Mouse (Mus musculus) CH12.LX (cell line): Measurements from ENCODE around the gene Plcb3. TPM values are rescaled to one million over a fixed set of nuclear protein-coding genes. Genes with fewer than 3 reads are reported as not detected.

Experiments
- DNase-seq: peaks from one replicate; pipeline ENCODE4 v3.0.0-alpha.2; 2013; ENCODE audit errors: extremely low read depth
- H3K27ac ChIP-seq: 2 replicates; pipeline ENCODE4 v1.5.1; 2012; ENCODE audit warnings: low read depth, mild to moderate bottlenecking, control low read depth, moderate library complexity; ENCODE audit not compliant: insufficient read depth
- H3K27me3 ChIP-seq: replicated peaks from 2 replicates; pipeline ENCODE3; 2012; ENCODE audit warnings: inconsistent platforms
- H3K36me3 ChIP-seq, 2 experiments: replicated peaks in 1 of 2; 2 replicates each; pipeline versions ENCODE3 to v1.6.1; 2012; ENCODE audit warnings: inconsistent platforms in 1 of 2, low read length in 1 of 2, mild to moderate bottlenecking in 1 of 2, mixed read lengths in 1 of 2, moderate library complexity in 1 of 2; ENCODE audit not compliant: control insufficient read depth in 1 of 2, insufficient read depth in 1 of 2
- H3K4me1 ChIP-seq, 2 experiments: 2 replicates each; pipeline ENCODE4 v1.6.1; 2012; ENCODE audit warnings: inconsistent platforms in 1 of 2, moderate library complexity in 1 of 2; ENCODE audit not compliant: insufficient read depth in 2 of 2, control insufficient read depth in 1 of 2
- H3K4me2 ChIP-seq: 2 replicates; pipeline ENCODE4 v1.6.1; 2012; ENCODE audit warnings: low read depth, mild to moderate bottlenecking, control low read depth; ENCODE audit not compliant: poor library complexity, insufficient read depth, severe bottlenecking
- H3K4me3 ChIP-seq, 3 experiments: fragments of 150-350 bp in 1 of 3; sonication (generic) in 1 of 3; replicated peaks in 1 of 3; 2 replicates each; pipeline versions ENCODE3 to v1.5.1; 2011 to 2012; ENCODE audit warnings: low read depth in 2 of 3, low read length in 2 of 3, mild to moderate bottlenecking in 2 of 3, moderate library complexity in 2 of 3, control low read depth in 1 of 3, improper control_type of control experiment in 1 of 3, inconsistent platforms in 1 of 3, mixed read lengths in 1 of 3; ENCODE audit not compliant: poor library complexity in 1 of 3
- H3K79me2 ChIP-seq: replicated peaks from 2 replicates; pipeline ENCODE4 v1.6.1; 2012; ENCODE audit warnings: mild to moderate bottlenecking, moderate library complexity; ENCODE audit not compliant: control insufficient read depth, poor library complexity, insufficient read depth, severe bottlenecking; ENCODE audit errors: extremely low read depth
- H3K9ac ChIP-seq: 2 replicates; pipeline ENCODE4 v1.6.1; 2012; ENCODE audit warnings: low read depth, mild to moderate bottlenecking, control low read depth, moderate library complexity; ENCODE audit not compliant: insufficient read depth
- H3K9me3 ChIP-seq: replicated peaks from 2 replicates; pipeline ENCODE3; 2012; ENCODE audit warnings: low read length, inconsistent platforms, mixed read lengths
- BHLHE40 ChIP-seq: IDR thresholded peaks from 2 replicates; pipeline ENCODE4 v1.6.1; 2011; ENCODE audit warnings: mild to moderate bottlenecking, low read depth, low read length, improper control_type of control experiment
- CTCF ChIP-seq, 2 experiments: IDR thresholded peaks in 1 of 2; conservative IDR thresholded peaks in 1 of 2; 2 replicates each; pipeline ENCODE4 v1.5.1; 2011 to 2012; ENCODE audit warnings: low read depth in 2 of 2, low read length in 2 of 2, improper control_type of control experiment in 1 of 2, inconsistent platforms in 1 of 2, mild to moderate bottlenecking in 1 of 2, moderate library complexity in 1 of 2
- E2F4 ChIP-seq: IDR thresholded peaks from 2 replicates; pipeline ENCODE4 v1.6.1; 2011; ENCODE audit warnings: low read depth, low read length, improper control_type of control experiment; ENCODE audit not compliant: insufficient replicate concordance
- EP300 ChIP-seq: IDR thresholded peaks from 2 replicates; pipeline ENCODE4 v1.6.1; 2011; ENCODE audit warnings: low read length, improper control_type of control experiment
- ETS1 ChIP-seq: conservative IDR thresholded peaks from 2 replicates; pipeline ENCODE4 v1.6.1; 2012; ENCODE audit warnings: low read depth, mild to moderate bottlenecking, inconsistent platforms, low read length, improper control_type of control experiment, moderate library complexity
- GABPA ChIP-seq: IDR thresholded peaks from 2 replicates; pipeline ENCODE4 v1.6.1; 2012; ENCODE audit warnings: low read depth, low read length, improper control_type of control experiment, inconsistent platforms; ENCODE audit not compliant: insufficient replicate concordance
- KAT2A ChIP-seq: IDR thresholded peaks from 2 replicates; pipeline ENCODE4 v1.6.1; 2012; ENCODE audit warnings: low read length, improper control_type of control experiment, inconsistent platforms; ENCODE audit not compliant: insufficient replicate concordance
- MAFK ChIP-seq: IDR thresholded peaks from 2 replicates; pipeline ENCODE4 v1.6.1; 2011; ENCODE audit warnings: low read length, improper control_type of control experiment; ENCODE audit not compliant: insufficient replicate concordance
- MAX ChIP-seq: IDR thresholded peaks from 2 replicates; pipeline ENCODE4 v1.6.1; 2011; ENCODE audit warnings: low read length, improper control_type of control experiment
- MAZ ChIP-seq: IDR thresholded peaks from 2 replicates; pipeline ENCODE4 v1.6.1; 2012; ENCODE audit warnings: low read depth, mild to moderate bottlenecking, inconsistent platforms, low read length, improper control_type of control experiment, moderate library complexity
- MXI1 ChIP-seq: IDR thresholded peaks from 2 replicates; pipeline ENCODE4 v1.6.1; 2011; ENCODE audit warnings: mild to moderate bottlenecking, low read depth, low read length, improper control_type of control experiment
- MYC ChIP-seq: IDR thresholded peaks from 2 replicates; pipeline ENCODE4 v1.6.1; 2011; ENCODE audit warnings: low read depth, mild to moderate bottlenecking, improper control_type of control experiment, low read length
- NRF1 ChIP-seq: IDR thresholded peaks from 2 replicates; pipeline ENCODE4 v1.6.1; 2014; ENCODE audit warnings: low read depth, mild to moderate bottlenecking, inconsistent platforms, low read length, improper control_type of control experiment, moderate library complexity
- POLR2A ChIP-seq: IDR thresholded peaks from 2 replicates; pipeline ENCODE4 v1.6.1; 2011; ENCODE audit warnings: low read depth, mild to moderate bottlenecking, improper control_type of control experiment, low read length
- POLR2AphosphoS2 ChIP-seq: IDR thresholded peaks from 2 replicates; pipeline ENCODE4 v1.6.1; 2011; ENCODE audit warnings: low read depth, low read length, improper control_type of control experiment
- RCOR1 ChIP-seq: conservative IDR thresholded peaks from 2 replicates; pipeline ENCODE4 v1.6.1; 2012; ENCODE audit warnings: low read depth, mild to moderate bottlenecking, inconsistent platforms, low read length, improper control_type of control experiment
- SIN3A ChIP-seq: IDR thresholded peaks from 2 replicates; pipeline ENCODE4 v1.6.1; 2012; ENCODE audit warnings: low read length, improper control_type of control experiment, inconsistent platforms
- TBP ChIP-seq: conservative IDR thresholded peaks from 2 replicates; pipeline ENCODE4 v1.6.1; 2011; ENCODE audit warnings: low read depth, low read length, improper control_type of control experiment
- UBTF ChIP-seq: IDR thresholded peaks from 2 replicates; pipeline ENCODE4 v1.6.1; 2012; ENCODE audit warnings: low read depth, mild to moderate bottlenecking, inconsistent platforms, low read length, improper control_type of control experiment, moderate library complexity
- USF2 ChIP-seq: conservative IDR thresholded peaks from 2 replicates; pipeline ENCODE4 v1.6.1; 2011; ENCODE audit warnings: low read depth, low read length, improper control_type of control experiment
- ZC3H11A ChIP-seq: IDR thresholded peaks from 2 replicates; pipeline ENCODE4 v1.6.1; 2012; ENCODE audit warnings: low read depth, mild to moderate bottlenecking, inconsistent platforms, low read length, improper control_type of control experiment
- ZKSCAN1 ChIP-seq: IDR thresholded peaks from 2 replicates; pipeline ENCODE4 v1.6.1; 2012; ENCODE audit warnings: low read depth, inconsistent platforms, low read length, improper control_type of control experiment, borderline replicate concordance
- ZMIZ1 ChIP-seq: IDR thresholded peaks from 2 replicates; pipeline ENCODE4 v1.6.1; 2012; ENCODE audit warnings: low read depth, mild to moderate bottlenecking, inconsistent platforms, low read length, improper control_type of control experiment
- ZNF384 ChIP-seq: IDR thresholded peaks from 2 replicates; pipeline ENCODE4 v1.6.1; 2012; ENCODE audit warnings: low read depth, low read length, improper control_type of control experiment, inconsistent platforms
- dilution Hi-C: fragments of 300-500 bp; cut with MboI; formaldehyde crosslinking; loops from 2 replicates; pipeline ENCODE4 v1.14.3; 2020; ENCODE audit warnings: low sequenced_read_pairs; ENCODE audit not compliant: extremely low pct_unique_long_range_greater_than_20kb, extremely low pct_ligation_motif_present
- in situ Hi-C: fragments of 300-500 bp; cut with MboI; formaldehyde crosslinking; loops from 3 replicates; pipeline ENCODE4 v1.14.3; 2019; ENCODE audit warnings: low sequenced_read_pairs, low pct_ligation_motif_present, low pct_unique_long_range_greater_than_20kb, mixed read lengths
- polyA plus RNA-seq: library from polyadenylated mRNA; unstranded; fragments of >175 nt; gene quantifications from 2 replicates; pipeline ENCODE4 v1.2.1, GENCODE M21; 2012; ENCODE audit warnings: low read depth; ENCODE audit not compliant: insufficient read length
- total RNA-seq, 2 experiments: library from RNA; depleted of rRNA; stranded (reverse); fragments of 300-350 nt in 1 of 2; fragments of >200 nt in 1 of 2; gene quantifications; 2 replicates each; pipeline ENCODE4 v1.2.3; 2012 to 2014

Plcb3 gene
- total and polyA plus RNA-seq, 3 experiments: 4.1 to 8.2 (median 7.5) TPM

- peak; percentile 45 for DNase-seq
- dilution Hi-C loops (no loop called here), in situ Hi-C loops (no loop called here)
- H3K27ac ChIP-seq: no peak overlapping the region
- H3K4me3 ChIP-seq: no peak overlapping the region
- no peak for TF ChIP-seq SIN3A
- 0 out of 2 replicates have a peak, but pooled peaks have one; percentile 22 for TF ChIP-seq ZNF384
- TF ChIP-seq, all 38 proteins: peak for 1
- peaks cover 0 to 40% of the 10 kb centered on the region in 2 experiments; a peak in 2 of 4 replicates for H3K4me1 ChIP-seq
- H3K9ac ChIP-seq: no peak overlapping the region
- H3K36me3 ChIP-seq: peaks cover 50 to 65% of the 10 kb centered on the region in 2 experiments
- no peaks in the 10 kb centered on the region for H3K27me3 ChIP-seq
- H3K9me3 ChIP-seq: no peaks in the 10 kb centered on the region
- H3K4me2 ChIP-seq: no peak overlapping the region
- no peaks in the 10 kb centered on the region for H3K79me2 ChIP-seq
Observed at GRCm38 (mm10) chr19:6999360-7000063, 23.2 kb upstream of the Plcb3 start.

GRCm38 (mm10) chr19:6997721-6998290 is 21.5 kb upstream of the Plcb3 start:
- H3K36me3 ChIP-seq: peaks cover 42 to 51% of the 10 kb centered on the region in 2 experiments
- H3K79me2 ChIP-seq: no peaks in the 10 kb centered on the region
- no peaks in the 10 kb centered on the region for H3K27me3 ChIP-seq
- H3K4me2 ChIP-seq: no peak overlapping the region
- no peak overlapping the region for H3K27ac ChIP-seq
- in situ Hi-C loops (no loop called here), dilution Hi-C loops (no loop called here)
- no peak overlapping the region for H3K4me3 ChIP-seq
- no peaks in the 10 kb centered on the region for H3K9me3 ChIP-seq
- no peak for DNase-seq
- no peak overlapping the region for H3K9ac ChIP-seq
- peaks cover 4 to 51% of the 10 kb centered on the region in 2 experiments for H3K4me1 ChIP-seq
- TF ChIP-seq ZC3H11A: no peak
- TF ChIP-seq MYC: no peak
- no peak for TF ChIP-seq RCOR1
- no peak for TF ChIP-seq TBP
- TF ChIP-seq, all 38 proteins: peak for 0

GRCm38 (mm10) chr19:6996006-6996405 is 19.7 kb upstream of the Plcb3 start, which contains the start of the genes Nudt22 and Trpt1:
Nudt22 (minus strand) TSS chr19:6996117.
Trpt1 (plus strand) TSS chr19:6996131.
- H3K9ac ChIP-seq: peak within 1 kb of the TSS; percentile 62
- TF ChIP-seq USF2 (no peak), KAT2A (no peak), ZKSCAN1 (no peak), UBTF (no peak), GABPA (no peak), MAFK (no peak), MXI1 (no peak), RCOR1 (no peak), E2F4 (no peak), MAZ (no peak), BHLHE40 (no peak), ZNF384 (no peak), MAX (no peak), POLR2AphosphoS2 (no peak), EP300 (no peak), ETS1 (no peak), POLR2A (peak; percentile 61; the same call in 1 of the 2 replicates), NRF1 (no peak), CTCF (conservative IDR thresholded peaks at IDR 0.05 in 1 of 2, IDR thresholded peaks at IDR 0.05 in 1 of 2; ENCODE audit: low read depth in 2 of 2, low read length in 2 of 2) (no peak), ZMIZ1 (0 out of 2 replicates have a peak, but pooled peaks have one; percentile 4)

More at GRCm38 (mm10) chr19:6996006-6996405, 19.7 kb upstream of the Plcb3 start, which contains the start of the genes Nudt22 and Trpt1:
- peak; percentile 83 for DNase-seq
- no peaks in the 10 kb centered on the region for H3K9me3 ChIP-seq
- no peaks in the 10 kb centered on the region for H3K27me3 ChIP-seq
- peaks cover 25 to 33% of the 10 kb centered on the region in 2 experiments for H3K36me3 ChIP-seq
- H3K27ac ChIP-seq: no peak within 1 kb of the TSS
- H3K4me2 ChIP-seq: peak within 1 kb of the TSS; percentile 67
- in situ Hi-C loops: no loop called here
- H3K4me3 ChIP-seq: peak within 1 kb of the TSS; percentile 63 to 90 (median 69)
- no peaks in the 10 kb centered on the region for H3K79me2 ChIP-seq
- dilution Hi-C loops: no loop called here
- peaks cover 4 to 56% of the 10 kb centered on the region in 2 experiments for H3K4me1 ChIP-seq
